Mouse (Mus musculus): ENCODE measurements around the gene Rin3. TPM values are rescaled to one million over a fixed set of nuclear protein-coding genes. Genes with fewer than 3 reads are reported as not detected.

The Rin3 gene
- polyA plus RNA-seq, 1 experiment from 2014 or later: 6.1 TPM

DNA sequence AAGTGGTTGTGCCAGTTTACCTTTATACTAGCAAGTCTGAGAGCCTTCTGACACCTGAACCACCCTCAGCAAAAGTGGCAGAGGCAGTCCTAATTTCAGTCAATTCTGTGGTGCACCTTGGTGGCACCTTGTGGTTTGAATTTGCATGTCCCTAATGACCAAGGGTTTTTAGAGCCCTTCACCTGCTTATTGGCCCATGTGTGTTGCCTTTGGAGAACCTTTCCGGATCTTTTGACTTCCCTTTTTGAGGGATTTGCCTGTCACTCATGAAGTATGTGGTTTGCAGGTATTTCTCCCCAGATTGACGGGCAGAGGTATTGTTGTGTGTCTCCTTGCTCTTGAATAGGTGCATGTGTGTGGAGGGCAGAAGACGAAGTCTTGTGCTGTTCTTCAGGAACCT lies 27.4 kb downstream of the Rin3 start:
- DNase-seq (ENCODE audit: low spot score): no peak
- no peaks in the 10 kb centered on the region for H3K4me1 ChIP-seq (replicated peaks; ENCODE audit: control insufficient read depth, insufficient read depth, low read length)

DNA sequence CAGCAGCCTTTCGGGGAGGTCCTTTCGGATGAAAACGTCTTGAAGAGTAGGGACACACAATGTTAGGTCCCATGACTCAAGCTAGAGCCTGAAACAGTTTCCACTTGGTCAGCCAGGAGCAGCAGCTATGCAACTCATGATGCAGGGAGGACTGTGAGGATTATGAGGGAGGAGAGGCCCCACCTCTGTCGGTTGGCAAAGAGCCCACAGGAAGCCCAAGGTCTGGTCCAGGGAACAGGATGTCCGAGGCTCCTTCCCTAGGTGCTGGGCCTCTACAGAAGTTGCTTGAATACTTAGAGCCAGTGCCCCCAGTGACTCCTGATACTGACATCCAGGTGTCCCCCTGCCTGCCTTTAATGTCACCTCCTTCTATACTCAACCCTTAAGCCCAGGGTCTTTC lies 28.6 kb downstream of the Rin3 start:
- H3K27ac ChIP-seq (ENCODE audit: low read depth, low read length): no peak overlapping the region
- no peaks in the 10 kb centered on the region for H3K36me3 ChIP-seq (ENCODE audit: control insufficient read depth, insufficient read depth, low read length)
- H3K9me3 ChIP-seq (ENCODE audit: control insufficient read depth, low read length): no peaks in the 10 kb centered on the region
- WGBS: 90% methylated on average over 5 of the region's 5 CpGs
- no peaks in the 10 kb centered on the region for H3K4me1 ChIP-seq (replicated peaks; ENCODE audit: control insufficient read depth, insufficient read depth, low read length)
- no peak overlapping the region for H3K9ac ChIP-seq (ENCODE audit: low read length)
- no peak overlapping the region for H3K4me3 ChIP-seq (ENCODE audit: low read depth, low read length)
- H3K27me3 ChIP-seq (ENCODE audit: control insufficient read depth, insufficient read depth, low read length): no peaks in the 10 kb centered on the region
- ATAC-seq (replicated peaks; ENCODE audit: low FRiP score) (no peak), DNase-seq (ENCODE audit: low spot score) (no peak)
- no peak overlapping the region for H3K4me2 ChIP-seq (ENCODE audit: low read depth, low read length, severe bottlenecking)

More for the DNA sequence above, 27.4 kb downstream of the Rin3 start:
- 94% methylated on average over 3 of the region's 3 CpGs for WGBS
- no peak overlapping the region for H3K4me3 ChIP-seq (ENCODE audit: low read depth, low read length)
- H3K27ac ChIP-seq (ENCODE audit: low read depth, low read length): no peak overlapping the region
- H3K36me3 ChIP-seq (ENCODE audit: control insufficient read depth, insufficient read depth, low read length): no peaks in the 10 kb centered on the region
- no peaks in the 10 kb centered on the region for H3K27me3 ChIP-seq (ENCODE audit: control insufficient read depth, insufficient read depth, low read length)
- no peak overlapping the region for H3K4me2 ChIP-seq (ENCODE audit: low read depth, low read length, severe bottlenecking)
- no peaks in the 10 kb centered on the region for H3K9me3 ChIP-seq (ENCODE audit: control insufficient read depth, low read length)
- no peak for ATAC-seq (replicated peaks; ENCODE audit: low FRiP score)
- H3K9ac ChIP-seq (ENCODE audit: low read length): no peak overlapping the region

DNA sequence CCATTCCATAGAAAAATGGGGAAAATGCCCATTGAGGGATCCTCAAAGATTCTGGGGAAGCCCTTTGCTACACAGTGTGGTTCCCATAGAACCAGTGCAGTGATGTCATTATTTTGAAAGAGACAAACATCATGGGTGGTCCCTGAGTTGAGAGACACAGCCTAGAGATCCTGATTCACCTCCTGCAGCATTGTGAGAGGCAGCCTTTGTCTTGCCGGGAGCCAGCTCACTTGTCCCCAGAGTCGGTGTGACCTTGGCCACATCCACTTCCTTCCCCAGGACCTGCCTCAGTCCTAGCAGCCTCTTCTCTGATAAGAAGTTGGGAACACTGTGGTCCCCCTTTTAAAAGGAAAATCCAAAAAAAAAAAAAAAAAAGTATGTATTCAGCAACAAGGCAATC lies 36.3 kb downstream of the Rin3 start:
- Histone ChIP-seq H3K27me3 (ENCODE audit: control insufficient read depth, insufficient read depth, low read length) (no peaks in the 10 kb centered on the region), H3K36me3 (ENCODE audit: control insufficient read depth, insufficient read depth, low read length) (no peaks in the 10 kb centered on the region), H3K9ac (ENCODE audit: low read length) (no peak overlapping the region), H3K9me3 (ENCODE audit: control insufficient read depth, low read length) (no peaks in the 10 kb centered on the region), H3K4me2 (ENCODE audit: low read depth, low read length, severe bottlenecking) (no peak overlapping the region), H3K4me1 (replicated peaks; ENCODE audit: control insufficient read depth, insufficient read depth, low read length) (no peaks in the 10 kb centered on the region), H3K4me3 (ENCODE audit: low read depth, low read length) (no peak overlapping the region), H3K27ac (ENCODE audit: low read depth, low read length) (no peak overlapping the region)
- DNase-seq (ENCODE audit: low spot score) (no peak), ATAC-seq (replicated peaks; ENCODE audit: low FRiP score) (no peak)
- WGBS: 42% methylated on average over 2 of the region's 2 CpGs

DNA sequence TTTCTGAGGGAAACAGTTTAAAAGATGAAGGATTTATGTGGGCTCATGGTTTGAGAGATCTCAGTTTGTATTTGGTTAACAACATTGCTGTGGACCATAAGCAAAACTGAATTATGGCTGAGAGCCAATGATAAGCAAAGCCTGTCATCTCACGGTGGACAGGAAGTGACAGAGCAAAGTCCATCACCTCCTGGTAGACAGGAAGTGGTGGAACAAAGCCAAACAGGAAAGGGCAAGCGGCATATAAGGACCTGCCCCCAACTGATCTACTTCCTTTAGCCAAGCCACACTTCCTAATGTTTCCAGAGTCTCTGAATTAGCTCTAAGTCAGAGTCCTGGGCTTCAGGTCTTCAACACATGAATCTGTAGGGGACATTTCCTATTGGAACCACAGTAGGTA lies 37.1 kb downstream of the Rin3 start:
- Histone ChIP-seq H3K4me3 (ENCODE audit: low read depth, low read length) (no peak overlapping the region), H3K27ac (ENCODE audit: low read depth, low read length) (no peak overlapping the region), H3K36me3 (ENCODE audit: control insufficient read depth, insufficient read depth, low read length) (no peaks in the 10 kb centered on the region), H3K27me3 (ENCODE audit: control insufficient read depth, insufficient read depth, low read length) (no peaks in the 10 kb centered on the region), H3K4me2 (ENCODE audit: low read depth, low read length, severe bottlenecking) (no peak overlapping the region), H3K4me1 (replicated peaks; ENCODE audit: control insufficient read depth, insufficient read depth, low read length) (no peaks in the 10 kb centered on the region), H3K9ac (ENCODE audit: low read length) (no peak overlapping the region), H3K9me3 (ENCODE audit: control insufficient read depth, low read length) (no peaks in the 10 kb centered on the region)
- ATAC-seq (replicated peaks; ENCODE audit: low FRiP score) (no peak), DNase-seq (ENCODE audit: low spot score) (no peak)
- WGBS: 84% methylated on average over 2 of the region's 2 CpGs

DNA sequence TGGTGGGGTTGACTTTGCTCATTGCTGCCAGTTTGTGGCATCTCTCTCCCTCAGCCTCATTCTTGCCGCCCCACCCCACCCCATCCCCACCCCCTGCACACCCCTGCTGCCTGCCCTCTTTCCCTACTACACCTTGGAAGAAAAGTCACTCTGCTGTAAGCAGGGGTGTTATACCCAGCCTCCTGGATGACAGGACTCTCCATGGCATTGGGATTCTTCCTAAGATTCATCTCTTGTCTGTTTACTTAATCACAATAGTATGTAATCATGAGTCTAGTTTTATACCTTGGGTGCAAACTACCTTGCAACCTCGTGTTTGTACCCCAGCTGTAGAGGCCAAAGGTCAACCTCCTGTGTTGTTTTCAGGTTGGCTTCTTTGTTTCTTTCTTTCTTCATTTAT lies 37.5 kb downstream of the Rin3 start:
- ATAC-seq (replicated peaks; ENCODE audit: low FRiP score) (no peak), DNase-seq (ENCODE audit: low spot score) (no peak)
- Histone ChIP-seq H3K27ac (ENCODE audit: low read depth, low read length) (no peak overlapping the region), H3K4me1 (replicated peaks; ENCODE audit: control insufficient read depth, insufficient read depth, low read length) (no peaks in the 10 kb centered on the region), H3K9ac (ENCODE audit: low read length) (no peak overlapping the region), H3K27me3 (ENCODE audit: control insufficient read depth, insufficient read depth, low read length) (no peaks in the 10 kb centered on the region), H3K4me2 (ENCODE audit: low read depth, low read length, severe bottlenecking) (no peak overlapping the region), H3K9me3 (ENCODE audit: control insufficient read depth, low read length) (no peaks in the 10 kb centered on the region), H3K36me3 (ENCODE audit: control insufficient read depth, insufficient read depth, low read length) (no peaks in the 10 kb centered on the region), H3K4me3 (ENCODE audit: low read depth, low read length) (no peak overlapping the region)
- 48% methylated on average over 2 of the region's 2 CpGs for WGBS

DNA sequence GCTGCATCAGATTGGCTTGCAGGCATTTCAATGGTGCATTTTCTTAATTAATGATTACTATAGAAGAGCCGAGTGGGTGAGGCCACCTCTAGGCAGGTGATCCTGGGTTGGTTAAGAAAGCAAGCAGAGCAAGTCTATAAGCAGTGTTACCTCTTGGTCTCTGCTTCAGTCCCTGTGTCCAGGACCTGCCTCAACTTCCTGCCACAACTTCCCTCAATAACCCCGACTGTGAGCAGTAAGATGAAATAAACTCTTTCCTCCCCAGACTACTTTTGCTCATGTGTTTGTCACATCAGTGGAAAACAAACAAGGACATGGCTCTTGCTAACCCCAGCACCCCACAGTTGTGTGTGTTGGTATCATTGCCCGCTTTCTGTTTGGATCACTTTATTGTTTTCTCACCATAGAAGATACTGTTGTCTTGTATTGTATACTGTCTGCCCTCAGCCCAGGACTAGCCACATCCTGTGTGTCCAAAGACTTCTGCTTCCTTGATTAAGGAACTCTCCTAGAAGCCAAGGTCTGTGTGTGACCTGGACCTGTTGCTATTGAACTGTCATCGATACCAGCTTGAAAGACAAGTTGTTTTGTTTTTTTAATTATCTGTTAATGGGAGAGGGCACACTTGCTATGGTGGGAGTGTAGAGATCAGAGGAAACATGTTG lies 38.3 kb downstream of the Rin3 start:
- H3K4me3 ChIP-seq (ENCODE audit: low read depth, low read length): no peak overlapping the region
- no peak overlapping the region for H3K27ac ChIP-seq (ENCODE audit: low read depth, low read length)
- no peaks in the 10 kb centered on the region for H3K36me3 ChIP-seq (ENCODE audit: control insufficient read depth, insufficient read depth, low read length)
- H3K9me3 ChIP-seq (ENCODE audit: control insufficient read depth, low read length): no peaks in the 10 kb centered on the region
- H3K4me1 ChIP-seq (replicated peaks; ENCODE audit: control insufficient read depth, insufficient read depth, low read length): no peaks in the 10 kb centered on the region
- whole genome bisulfite sequencing: 84% methylated on average over 4 of the region's 4 CpGs
- no peak overlapping the region for H3K4me2 ChIP-seq (ENCODE audit: low read depth, low read length, severe bottlenecking)
- ATAC-seq (replicated peaks; ENCODE audit: low FRiP score) (no peak), DNase-seq (ENCODE audit: low spot score) (no peak)
- no peaks in the 10 kb centered on the region for H3K27me3 ChIP-seq (ENCODE audit: control insufficient read depth, insufficient read depth, low read length)
- H3K9ac ChIP-seq (ENCODE audit: low read length): no peak overlapping the region

DNA sequence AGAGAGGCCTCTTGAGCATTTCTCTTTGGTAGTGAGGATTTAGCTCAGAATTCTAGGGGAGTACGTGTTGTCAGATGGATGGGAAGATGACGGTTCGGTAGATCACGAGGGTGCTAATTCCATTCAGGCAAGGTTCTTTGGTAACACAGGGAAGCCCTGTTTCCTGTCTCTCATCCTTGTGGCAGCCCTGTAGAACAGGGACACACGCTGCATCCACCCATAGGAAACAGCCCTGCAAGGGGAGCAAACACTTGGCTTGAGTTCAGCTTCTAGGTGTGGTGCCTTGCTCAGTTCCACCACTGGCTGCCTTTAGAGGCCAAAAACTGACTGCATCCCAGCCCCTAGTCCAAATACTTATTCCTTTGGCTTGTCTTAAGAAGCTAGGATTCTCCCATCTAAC lies 39.0 kb downstream of the Rin3 start:
- no peak for ATAC-seq (replicated peaks; ENCODE audit: low FRiP score)

DNA sequence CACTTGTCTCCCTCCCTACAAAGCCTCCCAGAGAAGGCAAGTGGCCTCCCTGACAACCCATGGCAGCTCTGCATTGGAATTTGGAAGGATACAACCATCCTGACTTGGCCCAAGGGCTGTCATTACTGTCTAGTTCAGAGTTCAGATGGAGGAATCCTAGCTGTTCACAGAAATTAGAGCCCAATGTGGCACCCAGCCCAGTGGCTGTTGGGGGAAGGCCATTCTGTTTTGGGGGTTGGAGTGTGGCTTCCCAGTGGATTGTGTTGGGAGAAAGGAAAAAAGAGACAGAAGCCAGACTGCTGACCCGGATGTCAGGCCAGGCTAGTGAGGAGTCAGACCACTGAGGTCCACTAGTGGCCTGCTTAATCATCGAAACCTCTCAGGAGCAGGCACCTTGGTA lies 40.5 kb downstream of the Rin3 start:
- ATAC-seq (replicated peaks; ENCODE audit: low FRiP score) (no peak), DNase-seq (ENCODE audit: low spot score) (no peak)
- WGBS: 92% methylated on average over 2 of the region's 2 CpGs
- H3K4me1 ChIP-seq (replicated peaks; ENCODE audit: control insufficient read depth, insufficient read depth, low read length): no peaks in the 10 kb centered on the region
- H3K4me2 ChIP-seq (ENCODE audit: low read depth, low read length, severe bottlenecking): no peak overlapping the region
- no peak overlapping the region for H3K4me3 ChIP-seq (ENCODE audit: low read depth, low read length)
- no peaks in the 10 kb centered on the region for H3K9me3 ChIP-seq (ENCODE audit: control insufficient read depth, low read length)
- no peaks in the 10 kb centered on the region for H3K36me3 ChIP-seq (ENCODE audit: control insufficient read depth, insufficient read depth, low read length)
- no peak overlapping the region for H3K27ac ChIP-seq (ENCODE audit: low read depth, low read length)
- no peak overlapping the region for H3K9ac ChIP-seq (ENCODE audit: low read length)
- H3K27me3 ChIP-seq (ENCODE audit: control insufficient read depth, insufficient read depth, low read length): no peaks in the 10 kb centered on the region

More for the DNA sequence above, 39.0 kb downstream of the Rin3 start:
- Histone ChIP-seq H3K9ac (ENCODE audit: low read length) (no peak overlapping the region), H3K27ac (ENCODE audit: low read depth, low read length) (no peak overlapping the region), H3K27me3 (ENCODE audit: control insufficient read depth, insufficient read depth, low read length) (no peaks in the 10 kb centered on the region), H3K4me1 (replicated peaks; ENCODE audit: control insufficient read depth, insufficient read depth, low read length) (no peaks in the 10 kb centered on the region), H3K9me3 (ENCODE audit: control insufficient read depth, low read length) (no peaks in the 10 kb centered on the region), H3K4me3 (ENCODE audit: low read depth, low read length) (no peak overlapping the region), H3K4me2 (ENCODE audit: low read depth, low read length, severe bottlenecking) (no peak overlapping the region), H3K36me3 (ENCODE audit: control insufficient read depth, insufficient read depth, low read length) (no peaks in the 10 kb centered on the region)
- DNase-seq (ENCODE audit: low spot score): no peak
- 80% methylated on average over 5 of the region's 5 CpGs for WGBS

DNA sequence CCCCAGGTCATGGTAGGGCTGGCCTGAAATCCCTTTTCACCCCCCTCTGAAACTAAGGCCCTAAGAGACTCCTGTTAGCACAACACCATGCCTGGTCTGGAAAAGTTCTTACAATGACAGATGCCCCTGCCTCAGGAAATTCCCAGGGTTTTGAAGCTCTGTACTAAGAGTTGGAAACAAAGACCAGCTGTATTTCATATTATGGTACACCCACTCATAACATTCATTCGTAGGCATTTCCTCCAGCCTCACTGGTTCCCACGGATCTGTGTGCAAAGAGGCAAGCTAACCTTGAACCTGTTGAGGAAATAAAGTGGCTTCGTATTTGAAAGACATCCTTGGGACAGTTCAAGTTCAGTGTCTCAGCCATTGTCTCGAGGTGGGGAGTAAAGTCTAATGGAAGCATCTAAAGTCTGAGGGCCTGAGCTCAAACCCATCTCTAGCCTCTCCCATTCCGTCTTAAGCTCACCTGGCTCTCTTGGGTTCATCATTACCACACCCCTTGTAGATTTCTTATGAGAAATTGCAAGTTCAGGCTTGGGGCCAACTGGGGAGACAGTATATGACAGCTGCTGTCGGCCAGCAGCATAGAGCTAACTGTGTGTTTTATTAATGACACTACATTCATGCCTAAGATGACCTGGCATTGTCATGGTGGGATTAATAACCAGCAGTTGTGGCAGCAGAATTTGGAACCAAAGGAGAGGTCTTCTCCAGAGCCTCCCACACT lies 41.5 kb downstream of the Rin3 start:
- ATAC-seq (replicated peaks; ENCODE audit: low FRiP score) (no peak), DNase-seq (ENCODE audit: low spot score) (no peak)
- Histone ChIP-seq H3K9me3 (ENCODE audit: control insufficient read depth, low read length) (no peaks in the 10 kb centered on the region), H3K27me3 (ENCODE audit: control insufficient read depth, insufficient read depth, low read length) (no peaks in the 10 kb centered on the region), H3K36me3 (ENCODE audit: control insufficient read depth, insufficient read depth, low read length) (no peaks in the 10 kb centered on the region), H3K4me2 (ENCODE audit: low read depth, low read length, severe bottlenecking) (no peak overlapping the region), H3K9ac (ENCODE audit: low read length) (no peak overlapping the region), H3K27ac (ENCODE audit: low read depth, low read length) (no peak overlapping the region), H3K4me1 (replicated peaks; ENCODE audit: control insufficient read depth, insufficient read depth, low read length) (no peaks in the 10 kb centered on the region), H3K4me3 (ENCODE audit: low read depth, low read length) (no peak overlapping the region)
- 84% methylated on average over 6 of the region's 6 CpGs for WGBS
